Mouse (Mus musculus): ENCODE results near the gene Ccdc69. TPM values are rescaled to one million over a fixed set of nuclear protein-coding genes. Genes with fewer than 3 reads are reported as not detected.

Ccdc69 gene
- 0.97 TPM for polyA plus RNA-seq (2014; fragmentation: Illumina TruSeq; extraction: RNeasy Lipid Tissue Mini Kit (QIAGEN cat#74804); ENCODE audit: low read depth, low replicate concordance)

GRCm38 (mm10) chr11:55077331-55078231 lies at the start of gene Ccdc69:
TSS of gene Ccdc69 (minus strand) at chr11:55078131.

GRCm38 (mm10) chr11:55097463-55098188 lies 19.7 kb upstream of the Ccdc69 start, which contains the start of gene Gm2a:
TSS of gene Gm2a (plus strand) at chr11:55098115.

GRCm38 (mm10) chr11:55033040-55033660 lies 44.8 kb downstream of the Ccdc69 start, which contains the start of gene Anxa6:
TSS of gene Anxa6 (minus strand) at chr11:55033445.

Other genes starting within 250 kb of the Ccdc69 start
- gene Lyrm7, start 217.2 kb downstream of the Ccdc69 start, polyA plus RNA-seq (2014; fragmentation: Illumina TruSeq; extraction: RNeasy Lipid Tissue Mini Kit (QIAGEN cat#74804); ENCODE audit: low read depth, low replicate concordance) = 16.7 TPM
- gene Hint1, start 211.7 kb downstream of the Ccdc69 start, polyA plus RNA-seq (2014; fragmentation: Illumina TruSeq; extraction: RNeasy Lipid Tissue Mini Kit (QIAGEN cat#74804); ENCODE audit: low read depth, low replicate concordance) = 424 TPM
- 11,404 TPM for gene Gpx3, start 175.7 kb downstream of the Ccdc69 start, polyA plus RNA-seq (2014; fragmentation: Illumina TruSeq; extraction: RNeasy Lipid Tissue Mini Kit (QIAGEN cat#74804); ENCODE audit: low read depth, low replicate concordance)
- 1.0 TPM for gene Tnip1, start 115.2 kb downstream of the Ccdc69 start, polyA plus RNA-seq (2014; fragmentation: Illumina TruSeq; extraction: RNeasy Lipid Tissue Mini Kit (QIAGEN cat#74804); ENCODE audit: low read depth, low replicate concordance)
- 10.1 TPM for gene Anxa6, start 44.7 kb downstream of the Ccdc69 start, polyA plus RNA-seq (2014; fragmentation: Illumina TruSeq; extraction: RNeasy Lipid Tissue Mini Kit (QIAGEN cat#74804); ENCODE audit: low read depth, low replicate concordance)
- 106 TPM for gene Gm2a, start 20.0 kb upstream of the Ccdc69 start, polyA plus RNA-seq (2014; fragmentation: Illumina TruSeq; extraction: RNeasy Lipid Tissue Mini Kit (QIAGEN cat#74804); ENCODE audit: low read depth, low replicate concordance)
- not detected for gene Slc36a3, start 73.6 kb upstream of the Ccdc69 start, polyA plus RNA-seq (2014; fragmentation: Illumina TruSeq; extraction: RNeasy Lipid Tissue Mini Kit (QIAGEN cat#74804); ENCODE audit: low read depth, low replicate concordance)
- gene Slc36a2, start 106.9 kb upstream of the Ccdc69 start, polyA plus RNA-seq (2014; fragmentation: Illumina TruSeq; extraction: RNeasy Lipid Tissue Mini Kit (QIAGEN cat#74804); ENCODE audit: low read depth, low replicate concordance) = 0.36 TPM
- gene Slc36a1, start 126.2 kb upstream of the Ccdc69 start, polyA plus RNA-seq (2014; fragmentation: Illumina TruSeq; extraction: RNeasy Lipid Tissue Mini Kit (QIAGEN cat#74804); ENCODE audit: low read depth, low replicate concordance) = 6.5 TPM

Measured in kidney, adult 10 weeks (tissue).